Mouse (Mus musculus): ENCODE data around the gene Ccdc87.
A peak's percentile ranks its signal among the peaks of the same experiment; 100 is the strongest.
"Not testable (repeated sequence)": the region's sequence is repeated elsewhere in the genome, so short reads cannot be mapped to it uniquely, and the experiment has no call there.

The Ccdc87 gene

GRCm38 (mm10) chr19:4838526-4839140 lies 533 bp upstream of the Ccdc87 start:
- no peak for ATAC-seq (ENCODE audit: low TSS enrichment)

- no peak for ATAC-seq (ENCODE audit: low TSS enrichment)
Observed at GRCm38 (mm10) chr19:4840848-4841247, 1.7 kb downstream of the Ccdc87 start.

GRCm38 (mm10) chr19:4842611-4843010 lies 3.4 kb downstream of the Ccdc87 start:
- ATAC-seq (ENCODE audit: low TSS enrichment) = no peak

GRCm38 (mm10) chr19:4845846-4846245 lies 6.7 kb downstream of the Ccdc87 start:
- ATAC-seq (ENCODE audit: low TSS enrichment) = no peak

- ATAC-seq (ENCODE audit: low TSS enrichment) = peak; percentile 52; the same call in 1 of the 2 replicates
Observed at GRCm38 (mm10) chr19:4847490-4847889, 8.3 kb downstream of the Ccdc87 start.

GRCm38 (mm10) chr19:4849800-4850199 lies 10.6 kb downstream of the Ccdc87 start:
- no peak for ATAC-seq (ENCODE audit: low TSS enrichment)

- ATAC-seq (ENCODE audit: low TSS enrichment) = no peak
Observed at GRCm38 (mm10) chr19:4850281-4850680, 11.1 kb downstream of the Ccdc87 start.

- peak; percentile 95 for ATAC-seq (ENCODE audit: low TSS enrichment)
Observed at GRCm38 (mm10) chr19:4854552-4855469, 15.6 kb downstream of the Ccdc87 start, which contains the start of gene Ctsf. TSS of gene Ctsf (plus strand) at chr19:4855130.

GRCm38 (mm10) chr19:4855470-4855820 lies 16.3 kb downstream of the Ccdc87 start:
- ATAC-seq (ENCODE audit: low TSS enrichment) = peak; percentile 27; the same call in 1 of the 2 replicates

GRCm38 (mm10) chr19:4855951-4856350 lies 16.8 kb downstream of the Ccdc87 start:
- no peak for ATAC-seq (ENCODE audit: low TSS enrichment)

GRCm38 (mm10) chr19:4859081-4859480 lies 19.9 kb downstream of the Ccdc87 start:
- peak; percentile 35; the same call in 1 of the 2 replicates for ATAC-seq (ENCODE audit: low TSS enrichment)

GRCm38 (mm10) chr19:4863048-4863447 lies 23.9 kb downstream of the Ccdc87 start:
- ATAC-seq (ENCODE audit: low TSS enrichment) = no peak

GRCm38 (mm10) chr19:4865147-4865546 lies 26.0 kb downstream of the Ccdc87 start:
- ATAC-seq (ENCODE audit: low TSS enrichment) = no peak

GRCm38 (mm10) chr19:4874613-4875012 lies 35.4 kb downstream of the Ccdc87 start:
- ATAC-seq (ENCODE audit: low TSS enrichment) = not testable (repeated sequence)

GRCm38 (mm10) chr19:4876241-4876640 lies 37.1 kb downstream of the Ccdc87 start:
- ATAC-seq (ENCODE audit: low TSS enrichment) = no peak

GRCm38 (mm10) chr19:4876755-4877154 lies 37.6 kb downstream of the Ccdc87 start:
- ATAC-seq (ENCODE audit: low TSS enrichment) = no peak

- no peak for ATAC-seq (ENCODE audit: low TSS enrichment)
Observed at GRCm38 (mm10) chr19:4877785-4878184, 38.6 kb downstream of the Ccdc87 start, which contains the start of gene Actn3. TSS of gene Actn3 (minus strand) at chr19:4877909.

GRCm38 (mm10) chr19:4878405-4879323 lies 39.5 kb downstream of the Ccdc87 start, which contains the start of gene Zdhhc24:
TSS of gene Zdhhc24 (plus strand) at chr19:4878668.
- ATAC-seq (ENCODE audit: low TSS enrichment) = peak; percentile 99

- no peak for ATAC-seq (ENCODE audit: low TSS enrichment)
Observed at GRCm38 (mm10) chr19:4879324-4879703, 40.1 kb downstream of the Ccdc87 start.

- ATAC-seq (ENCODE audit: low TSS enrichment) = no peak
Observed at GRCm38 (mm10) chr19:4883961-4884360, 44.8 kb downstream of the Ccdc87 start.

GRCm38 (mm10) chr19:4889791-4890190 lies 50.6 kb downstream of the Ccdc87 start:
- no peak for ATAC-seq (ENCODE audit: low TSS enrichment)

- ATAC-seq (ENCODE audit: low TSS enrichment) = no peak
Observed at GRCm38 (mm10) chr19:4891798-4892197, 52.6 kb downstream of the Ccdc87 start.
